Mouse (Mus musculus): ENCODE results near the gene Lamtor1. TPM values are rescaled to one million over a fixed set of nuclear protein-coding genes. Genes with fewer than 3 reads are reported as not detected.

Gene Lamtor1
- polyA plus RNA-seq, 1 experiment from 2014 or later, result 141 TPM

DNA sequence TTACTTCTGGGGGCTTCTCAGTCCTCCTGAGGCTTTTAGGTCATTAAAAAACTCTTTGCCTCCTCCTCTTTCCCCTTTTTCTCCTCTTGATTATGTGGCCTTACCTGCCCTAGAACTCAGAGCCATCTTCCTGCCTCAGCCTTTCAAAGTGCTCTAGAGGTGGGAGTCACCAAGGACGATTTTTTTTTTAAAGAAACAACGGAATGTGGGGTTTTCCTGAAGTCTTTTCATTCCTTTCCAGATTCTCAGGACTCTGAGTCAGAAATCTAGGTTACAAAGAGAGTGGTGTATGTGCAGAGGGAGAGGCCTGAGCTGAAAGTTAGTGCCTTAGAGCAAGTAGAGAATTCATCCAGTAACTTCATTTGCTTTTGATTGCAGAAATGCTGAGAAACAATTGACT, 66.0 kb downstream of the Lamtor1 start:
- 54% methylated on average over 2 of the region's 2 CpGs for WGBS
- no peaks in the 10 kb centered on the region for H3K27me3 ChIP-seq
- H3K27ac ChIP-seq, result peak overlapping the region; percentile 100
- H3K36me3 ChIP-seq, result peaks cover 11% of the 10 kb centered on the region
- peak overlapping the region; percentile 72 for H3K4me3 ChIP-seq (replicated peaks)
- ATAC-seq (ENCODE audit: insufficient number of reproducible peaks, insufficient read depth, low FRiP score, low TSS enrichment, low read depth), result no peak
- peak overlapping the region; percentile 93; the same call in 1 of the 2 replicates for H3K9ac ChIP-seq (replicated peaks)
- no peaks in the 10 kb centered on the region for H3K9me3 ChIP-seq
- peak overlapping the region; percentile 73 for H3K4me2 ChIP-seq
- peaks cover 48% of the 10 kb centered on the region for H3K4me1 ChIP-seq (replicated peaks)

DNA sequence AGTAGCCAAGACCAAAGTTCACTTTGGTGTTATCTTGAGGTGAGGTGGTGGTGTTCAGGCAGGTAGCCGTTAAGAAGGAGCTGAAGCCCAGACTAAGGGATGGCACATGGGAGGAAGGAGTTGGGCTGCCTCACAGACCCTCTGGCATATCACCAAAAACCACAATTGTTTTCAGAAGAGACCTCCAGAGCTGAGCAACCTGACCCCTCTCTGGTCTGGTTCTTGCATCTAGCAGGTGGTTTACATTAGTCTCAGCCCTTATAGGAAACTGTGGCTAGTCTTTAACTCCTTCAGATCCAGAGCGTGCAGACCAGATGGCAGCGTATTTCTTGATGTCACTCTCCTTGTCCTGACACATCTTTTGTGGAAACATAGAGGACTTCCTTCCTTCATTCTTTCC, 68.0 kb downstream of the Lamtor1 start:
- no peaks in the 10 kb centered on the region for H3K9me3 ChIP-seq
- H3K4me2 ChIP-seq, result peak overlapping the region; percentile 73
- no peaks in the 10 kb centered on the region for H3K27me3 ChIP-seq
- H3K9ac ChIP-seq (replicated peaks), result no peak overlapping the region
- 11% methylated on average over 3 of the region's 3 CpGs for WGBS
- H3K4me1 ChIP-seq (replicated peaks), result peaks cover 45% of the 10 kb centered on the region
- ATAC-seq (ENCODE audit: insufficient number of reproducible peaks, insufficient read depth, low FRiP score, low TSS enrichment, low read depth), result no peak
- peak overlapping the region; percentile 90 for H3K27ac ChIP-seq
- H3K4me3 ChIP-seq (replicated peaks), result peak overlapping the region; percentile 6; the same call in 1 of the 2 replicates
- H3K36me3 ChIP-seq, result peaks cover 20% of the 10 kb centered on the region

DNA sequence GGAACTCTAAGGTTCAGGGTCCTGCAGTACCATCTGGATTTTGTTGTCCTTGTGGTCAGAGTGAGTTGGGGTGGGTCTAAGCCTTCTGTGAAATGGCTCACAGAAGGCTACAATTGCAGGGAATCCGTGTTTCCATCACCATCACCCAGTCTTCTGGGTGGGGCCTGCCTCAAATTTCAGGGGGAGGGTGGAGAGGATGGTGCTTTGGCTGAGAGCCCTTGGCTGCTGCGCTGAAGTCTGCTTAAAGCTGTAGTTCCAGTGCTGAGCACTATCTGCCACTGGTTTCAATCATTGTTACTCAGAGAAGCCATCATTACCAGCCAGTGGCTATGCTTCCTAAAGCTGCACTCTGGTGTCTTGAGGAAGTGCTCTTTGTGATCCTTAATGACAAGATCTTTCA, 68.8 kb downstream of the Lamtor1 start:
- Histone ChIP-seq H3K9me3 (no peaks in the 10 kb centered on the region), H3K36me3 (peaks cover 24% of the 10 kb centered on the region), H3K27me3 (no peaks in the 10 kb centered on the region), H3K9ac (replicated peaks) (no peak overlapping the region), H3K4me3 (replicated peaks) (no peak overlapping the region), H3K27ac (peak overlapping the region; percentile 90), H3K4me2 (0 out of 2 replicates have a peak overlapping the region, but pooled peaks have one; percentile 6), H3K4me1 (replicated peaks) (peaks cover 40% of the 10 kb centered on the region)
- WGBS, result 10% methylated on average over 2 of the region's 2 CpGs
- no peak for ATAC-seq (ENCODE audit: insufficient number of reproducible peaks, insufficient read depth, low FRiP score, low TSS enrichment, low read depth)

Small RNA genes lying within 50 kb of the gene (microRNA-seq; reads per million reads assigned to microRNA genes)
- gene Gm22655, result not detected

Other genes with a start within 250 kb of the Lamtor1 start
- 44.0 and 48.4 TPM in 2 replicates for gene Clpb, start 242.3 kb upstream of the Lamtor1 start, polyA plus RNA-seq (2016; fragmentation: Nextera tagmentation; extraction: Ambion mirVana)
- gene Phox2a, start 87.6 kb upstream of the Lamtor1 start, polyA plus RNA-seq (2016; fragmentation: Nextera tagmentation; extraction: Ambion mirVana), result 0.13 TPM in 1 of 2 replicates, not detected in the other
- 58.1 and 59.2 TPM in 2 replicates for gene Inppl1, start 67.7 kb upstream of the Lamtor1 start, polyA plus RNA-seq (2016; fragmentation: Nextera tagmentation; extraction: Ambion mirVana)
- 0.24 TPM in 1 of 2 replicates, not detected in the other for gene Folr2, start 48.7 kb upstream of the Lamtor1 start, polyA plus RNA-seq (2016; fragmentation: Nextera tagmentation; extraction: Ambion mirVana)
- 81.7 and 82.4 TPM in 2 replicates for gene Anapc15, start 42.2 kb upstream of the Lamtor1 start, polyA plus RNA-seq (2016; fragmentation: Nextera tagmentation; extraction: Ambion mirVana)
- not detected in 2 replicates for gene Folr1, start 35.1 kb upstream of the Lamtor1 start, polyA plus RNA-seq (2016; fragmentation: Nextera tagmentation; extraction: Ambion mirVana)
- 0.56 and 0.71 TPM in 2 replicates for gene Tomt, start 455 bp downstream of the Lamtor1 start, polyA plus RNA-seq (2016; fragmentation: Nextera tagmentation; extraction: Ambion mirVana)
- gene Lrrc51, start 28.0 kb downstream of the Lamtor1 start, polyA plus RNA-seq (2016; fragmentation: Nextera tagmentation; extraction: Ambion mirVana), result 8.7 and 8.8 TPM in 2 replicates
- 134 and 138 TPM in 2 replicates for gene Numa1, start 28.2 kb downstream of the Lamtor1 start, polyA plus RNA-seq (2016; fragmentation: Nextera tagmentation; extraction: Ambion mirVana)
- 3.4 and 3.7 TPM in 2 replicates for gene Il18bp, start 112.8 kb downstream of the Lamtor1 start, polyA plus RNA-seq (2016; fragmentation: Nextera tagmentation; extraction: Ambion mirVana)
- 28.8 and 30.7 TPM in 2 replicates for gene Rnf121, start 159.6 kb downstream of the Lamtor1 start, polyA plus RNA-seq (2016; fragmentation: Nextera tagmentation; extraction: Ambion mirVana)
- gene Xndc1, start 159.6 kb downstream of the Lamtor1 start, polyA plus RNA-seq (2016; fragmentation: Nextera tagmentation; extraction: Ambion mirVana), result 48.7 and 51.7 TPM in 2 replicates
- 2.3 and 2.9 TPM in 2 replicates for gene Xntrpc, start 159.8 kb downstream of the Lamtor1 start, polyA plus RNA-seq (2016; fragmentation: Nextera tagmentation; extraction: Ambion mirVana)
- gene Trpc2, start 177.2 kb downstream of the Lamtor1 start, polyA plus RNA-seq (2016; fragmentation: Nextera tagmentation; extraction: Ambion mirVana), result not detected in 2 replicates
- gene Art1, start 195.8 kb downstream of the Lamtor1 start, polyA plus RNA-seq (2016; fragmentation: Nextera tagmentation; extraction: Ambion mirVana), result 8.0 and 8.3 TPM in 2 replicates
- gene Art5, start 203.6 kb downstream of the Lamtor1 start, polyA plus RNA-seq (2016; fragmentation: Nextera tagmentation; extraction: Ambion mirVana), result 5.1 and 7.2 TPM in 2 replicates
- not detected in 2 replicates for gene Chrna10, start 210.9 kb downstream of the Lamtor1 start, polyA plus RNA-seq (2016; fragmentation: Nextera tagmentation; extraction: Ambion mirVana)